Mouse (Mus musculus) hindbrain, embryonic 11.5 days (tissue): ENCODE results near the gene Tle6. TPM values are rescaled to one million over a fixed set of nuclear protein-coding genes. Genes with fewer than 3 reads are reported as not detected.

Source experiments
- ATAC-seq: fragments of 200-750 bp; cut with Nextera tagmentation; 2 replicates; pipeline ENCODE4 v1.8.0; 2017; ENCODE audit warnings: mild to moderate bottlenecking, moderate TSS enrichment, moderate library complexity; ENCODE audit not compliant: low FRiP score
- DNase-seq: peaks from one replicate; pipeline ENCODE4 v3.0.0-alpha.2; 2015; ENCODE audit warnings: low spot score
- H3K27ac ChIP-seq: fragments of 300-500 bp; sonication (generic); 2 replicates; pipeline ENCODE4 v1.5.1; 2014; ENCODE audit warnings: mild to moderate bottlenecking, low read depth, low read length
- H3K27me3 ChIP-seq: fragments of 300-500 bp; sonication (generic); 2 replicates; pipeline ENCODE4 v1.6.1; 2014; ENCODE audit warnings: mild to moderate bottlenecking, low read length, moderate library complexity, mixed read lengths; ENCODE audit not compliant: control insufficient read depth, insufficient read depth
- H3K36me3 ChIP-seq: fragments of 300-500 bp; sonication (generic); 2 replicates; pipeline ENCODE4 v1.6.1; 2014; ENCODE audit warnings: mild to moderate bottlenecking, low read length, moderate library complexity, mixed read lengths; ENCODE audit not compliant: control insufficient read depth, insufficient read depth
- H3K4me1 ChIP-seq: fragments of 300-500 bp; sonication (generic); replicated peaks from 2 replicates; pipeline ENCODE4 v1.6.1; 2014; ENCODE audit warnings: low read length, mixed read lengths; ENCODE audit not compliant: control insufficient read depth, insufficient read depth
- H3K4me2 ChIP-seq: fragments of 300-500 bp; sonication (generic); replicated peaks from 2 replicates; pipeline ENCODE4 v1.6.1; 2014; ENCODE audit warnings: mild to moderate bottlenecking, low read depth, low read length
- H3K4me3 ChIP-seq: fragments of 300-500 bp; sonication (generic); 2 replicates; pipeline ENCODE4 v1.5.1; 2014; ENCODE audit warnings: low read depth, low read length
- H3K9ac ChIP-seq: fragments of 300-500 bp; sonication (generic); 2 replicates; pipeline ENCODE4 v1.6.1; 2014; ENCODE audit warnings: low read depth, low read length
- H3K9me3 ChIP-seq: fragments of 300-500 bp; sonication (generic); 2 replicates; pipeline ENCODE4 v1.6.1; 2016; ENCODE audit warnings: low read length; ENCODE audit not compliant: control insufficient read depth
- whole genome bisulfite sequencing: fragments of 180-500 bp; shearing (Covaris S2); extraction: QIAGEN DNeasy Blood & Tissue Kit; methylation state at CpG from one replicate; pipeline ENCODE4 v1.1.7; 2014; 5-methylcytosine and 5-hydroxymethylcytosine counted together
- polyA plus RNA-seq: library from polyadenylated mRNA; unstranded; fragments of >200 nt; fragmentation: Nextera tagmentation; extraction: Ambion mirVana; gene quantifications from 2 replicates; pipeline ENCODE4 v1.2.1, GENCODE M21; 2014

The Tle6 gene
- polyA plus RNA-seq, 1 experiment from 2014 or later = 5.1 TPM

DNA sequence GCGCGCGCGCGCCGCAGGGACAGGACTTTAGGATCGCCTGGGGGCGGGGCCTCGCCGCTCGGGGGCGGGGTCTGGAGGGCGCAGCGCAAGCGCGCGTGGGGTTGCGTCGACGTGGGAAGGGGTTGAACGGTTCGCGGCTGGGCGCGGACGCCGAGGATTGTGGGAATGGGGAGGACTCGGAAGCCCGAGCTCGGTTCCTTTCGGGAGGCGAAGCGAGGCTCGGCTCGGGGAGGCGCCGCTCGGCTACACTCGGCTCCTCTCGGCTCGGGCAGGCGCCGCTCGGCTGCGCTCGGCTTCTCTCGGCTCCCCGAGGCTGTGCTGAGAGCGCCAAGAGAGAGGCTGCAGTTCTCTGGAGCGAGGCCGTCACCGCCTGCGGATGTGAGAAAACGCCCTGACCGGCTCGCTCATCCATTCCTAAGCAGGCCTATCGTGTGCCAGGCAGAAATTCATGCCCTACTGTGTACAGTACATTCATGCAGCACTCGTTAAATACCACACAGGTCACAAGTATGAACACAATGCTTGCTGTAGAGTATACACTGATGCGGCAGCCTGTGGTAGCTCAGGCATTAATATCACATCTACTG is 55.6 kb downstream of the Tle6 start, which contains the start of gene Gna11:
Gna11 (minus strand) TSS at position 30 of the 587 bp plus-strand sequence.
- Histone ChIP-seq H3K9ac (peak within 1 kb of the TSS; percentile 92), H3K9me3 (no peaks in the 10 kb centered on the region), H3K27me3 (no peaks in the 10 kb centered on the region), H3K4me3 (peak within 1 kb of the TSS; percentile 90), H3K4me2 (peak within 1 kb of the TSS; percentile 98), H3K4me1 (peaks cover 15% of the 10 kb centered on the region), H3K27ac (peak within 1 kb of the TSS; percentile 86), H3K36me3 (no peaks in the 10 kb centered on the region)
- 2% methylated on average over 47 of the region's 59 CpGs for WGBS
- peak; percentile 100 for DNase-seq
- ATAC-seq = peak; percentile 96

DNA sequence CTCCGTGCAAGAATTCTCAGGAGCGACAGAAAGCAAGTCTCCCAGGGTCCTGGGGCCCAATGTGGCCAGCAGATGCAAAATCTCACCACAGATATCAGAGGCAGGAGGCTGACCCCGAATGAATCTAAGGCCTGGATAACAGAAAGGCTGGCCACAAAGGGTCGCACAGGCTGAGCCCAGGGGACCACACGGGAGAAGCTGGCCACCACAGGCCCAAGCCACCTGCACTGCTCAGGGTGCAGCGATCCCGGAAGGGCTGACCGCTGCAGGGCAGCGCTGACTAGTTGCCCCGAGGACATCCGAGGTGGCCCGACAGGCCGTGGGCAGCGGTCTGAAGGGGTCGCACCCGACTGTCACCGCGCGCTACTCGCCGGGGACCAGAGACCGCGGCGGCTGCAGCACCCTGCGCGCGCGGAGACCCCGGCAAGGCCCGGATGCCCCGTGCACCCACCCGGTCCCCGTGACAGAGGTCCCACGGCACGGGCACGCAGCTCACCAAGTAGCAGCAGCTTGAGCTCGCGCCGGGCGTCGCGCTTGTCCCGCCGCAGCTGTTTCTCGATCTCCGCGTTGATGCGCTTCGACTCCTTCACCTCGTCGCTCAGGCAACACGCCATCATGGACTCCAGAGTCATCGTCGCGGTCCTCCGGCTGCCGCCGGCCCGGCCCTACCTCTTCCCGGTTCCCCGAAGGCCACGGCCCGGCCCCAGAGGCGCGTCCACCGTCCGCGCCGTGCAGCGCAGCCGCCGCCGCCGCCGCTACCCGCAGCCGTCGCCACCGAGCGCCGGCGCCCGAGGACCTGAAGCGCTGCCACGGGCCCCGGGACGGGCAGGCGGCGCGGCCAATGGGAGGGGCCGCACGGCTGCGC is 56.3 kb downstream of the Tle6 start:
- H3K9me3 ChIP-seq = no peaks in the 10 kb centered on the region
- H3K27ac ChIP-seq = peak overlapping the region; percentile 81
- ATAC-seq = peak; percentile 59
- no peaks in the 10 kb centered on the region for H3K27me3 ChIP-seq
- H3K36me3 ChIP-seq = no peaks in the 10 kb centered on the region
- H3K4me1 ChIP-seq = peaks cover 15% of the 10 kb centered on the region
- H3K4me3 ChIP-seq = peak overlapping the region; percentile 90
- DNase-seq = no peak
- H3K9ac ChIP-seq = peak overlapping the region; percentile 92
- H3K4me2 ChIP-seq = peak overlapping the region; percentile 98
- under 1% methylated on average over 92 of the region's 93 CpGs for WGBS

DNA sequence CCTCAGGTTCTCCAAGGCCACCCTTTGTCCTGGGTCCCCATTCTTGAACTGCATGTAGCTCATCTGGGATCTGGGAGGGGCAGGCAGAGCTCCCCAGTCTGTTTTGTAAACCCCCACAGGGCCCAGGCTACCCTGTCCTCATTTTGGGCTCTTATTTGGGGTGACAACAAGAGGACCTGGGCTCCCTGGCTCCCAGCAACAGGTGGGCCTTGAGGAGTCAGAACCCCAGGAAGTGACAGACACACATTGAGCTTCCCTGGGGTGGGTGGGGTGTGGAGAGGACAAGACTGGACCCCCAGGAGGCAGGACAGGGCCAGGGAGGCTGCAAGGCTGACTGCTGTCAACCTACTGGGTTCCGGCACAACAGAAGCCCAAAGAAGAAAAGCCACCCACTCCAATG is 57.2 kb downstream of the Tle6 start:
- peak overlapping the region; percentile 98 for H3K4me2 ChIP-seq
- no peak overlapping the region for H3K27ac ChIP-seq
- 60% methylated on average over 1 of the region's 1 CpGs for WGBS
- H3K9ac ChIP-seq = peak overlapping the region; percentile 92
- no peaks in the 10 kb centered on the region for H3K27me3 ChIP-seq
- ATAC-seq (no peak), DNase-seq (no peak)
- H3K36me3 ChIP-seq = no peaks in the 10 kb centered on the region
- H3K4me1 ChIP-seq = peaks cover 15% of the 10 kb centered on the region
- no peaks in the 10 kb centered on the region for H3K9me3 ChIP-seq
- peak overlapping the region; percentile 90 for H3K4me3 ChIP-seq

DNA sequence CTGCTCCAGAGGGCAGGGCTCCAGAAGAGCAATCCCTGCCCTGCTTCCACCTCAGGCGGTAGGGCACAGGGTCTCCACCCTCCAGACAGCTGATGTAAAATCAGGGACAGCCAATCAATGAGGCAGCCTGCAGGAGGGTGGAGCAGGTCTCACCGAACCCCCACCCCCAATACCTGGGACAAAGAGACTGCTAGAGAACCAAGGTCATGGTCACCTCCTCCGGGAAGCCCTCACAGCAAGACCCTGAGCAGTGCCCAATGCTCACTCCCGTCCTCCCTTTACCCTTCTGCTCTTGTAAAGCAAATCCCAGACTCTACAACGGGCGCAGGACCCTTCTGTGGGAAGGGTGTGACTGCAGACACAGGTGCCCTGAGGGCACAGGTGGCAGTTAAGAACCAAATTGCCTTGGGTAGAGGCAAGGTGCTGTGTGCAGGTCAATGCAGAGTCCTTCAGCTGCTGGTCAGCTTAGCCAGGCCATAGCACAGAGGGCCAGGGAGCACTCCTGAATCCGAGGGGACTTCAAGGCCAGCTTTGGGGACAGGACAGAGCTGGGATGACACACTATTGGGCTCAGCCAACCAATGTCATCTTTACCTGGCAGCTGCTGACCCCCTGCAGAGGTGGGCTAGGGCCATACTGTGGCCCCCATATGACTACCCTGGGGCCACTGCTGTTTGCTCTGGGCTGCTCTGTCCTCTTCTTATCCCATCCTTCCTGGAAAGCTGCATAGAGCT is 58.0 kb downstream of the Tle6 start:
- Histone ChIP-seq H3K27me3 (no peaks in the 10 kb centered on the region), H3K4me2 (peak overlapping the region; percentile 98), H3K9ac (no peak overlapping the region), H3K4me1 (peaks cover 15% of the 10 kb centered on the region), H3K4me3 (peak overlapping the region; percentile 4; the same call in 1 of the 2 replicates), H3K9me3 (no peaks in the 10 kb centered on the region), H3K36me3 (no peaks in the 10 kb centered on the region), H3K27ac (no peak overlapping the region)
- WGBS = 81% methylated on average over 7 of the region's 7 CpGs
- DNase-seq = no peak
- ATAC-seq = no peak

DNA sequence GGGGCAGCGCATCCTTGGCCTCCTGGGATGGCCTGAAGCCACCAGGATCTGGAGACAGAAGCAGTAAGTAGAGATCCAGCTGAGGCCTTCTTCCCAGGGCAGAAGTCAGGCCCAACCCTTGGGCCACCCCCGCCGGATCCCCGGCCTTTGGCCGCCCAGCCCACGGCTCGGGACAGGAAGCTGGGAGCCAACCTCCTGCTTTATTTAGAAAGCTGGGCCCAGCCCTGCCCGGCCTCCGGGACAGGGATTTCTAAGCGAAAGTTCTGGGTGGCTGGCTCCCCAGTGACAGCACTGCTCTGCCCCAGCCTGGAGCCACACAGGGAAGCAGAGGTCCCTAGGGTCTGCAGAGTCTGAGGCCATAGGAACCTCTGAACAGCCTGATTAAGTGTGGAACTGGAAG is 59.1 kb downstream of the Tle6 start:
- no peak overlapping the region for H3K27ac ChIP-seq
- H3K4me2 ChIP-seq = no peak overlapping the region

DNA sequence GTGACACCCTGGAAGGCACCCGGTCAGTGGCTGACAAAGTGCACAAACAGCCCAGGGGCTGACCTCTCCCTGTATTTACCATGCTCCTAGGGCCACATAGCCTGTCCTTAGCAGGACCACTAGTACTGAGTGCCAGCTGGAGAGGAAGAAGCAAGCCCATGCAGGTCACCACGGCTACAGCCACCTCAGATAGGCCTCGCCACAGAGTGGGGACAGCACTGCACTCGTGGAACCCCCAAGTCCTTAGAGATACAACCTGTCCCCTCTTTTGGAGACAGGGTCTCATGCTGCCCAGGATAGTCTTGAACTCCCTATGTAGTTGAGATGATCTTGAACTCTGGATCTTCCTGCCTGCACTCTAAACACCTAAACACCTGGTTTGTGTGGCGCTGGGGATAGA is 59.5 kb downstream of the Tle6 start:
- Histone ChIP-seq H3K4me1 (peaks cover 15% of the 10 kb centered on the region), H3K9me3 (no peaks in the 10 kb centered on the region), H3K4me2 (no peak overlapping the region), H3K9ac (no peak overlapping the region), H3K27ac (no peak overlapping the region), H3K27me3 (no peaks in the 10 kb centered on the region), H3K4me3 (no peak overlapping the region), H3K36me3 (no peaks in the 10 kb centered on the region)
- 88% methylated on average over 5 of the region's 5 CpGs for WGBS
- DNase-seq (no peak), ATAC-seq (no peak)

More for the DNA sequence above, 59.1 kb downstream of the Tle6 start:
- DNase-seq (no peak), ATAC-seq (no peak)
- no peak overlapping the region for H3K4me3 ChIP-seq
- H3K9me3 ChIP-seq = no peaks in the 10 kb centered on the region
- H3K9ac ChIP-seq = no peak overlapping the region
- H3K4me1 ChIP-seq = peaks cover 15% of the 10 kb centered on the region
- no peaks in the 10 kb centered on the region for H3K27me3 ChIP-seq
- no peaks in the 10 kb centered on the region for H3K36me3 ChIP-seq
- WGBS = 84% methylated on average over 10 of the region's 10 CpGs

Other genes starting within 250 kb of the Tle6 start
- 3.9 and 4.6 TPM in 2 replicates for gene Mfsd12, start 243.6 kb downstream of the Tle6 start, polyA plus RNA-seq
- gene 4930404N11Rik, start 235.3 kb downstream of the Tle6 start, polyA plus RNA-seq = 0.47 TPM in 1 of 2 replicates, not detected in the other
- 83.0 and 92.1 TPM in 2 replicates for gene Fzr1, start 222.6 kb downstream of the Tle6 start, polyA plus RNA-seq
- gene Dohh, start 216.6 kb downstream of the Tle6 start, polyA plus RNA-seq = 44.8 and 52.6 TPM in 2 replicates
- gene Gm48551, start 216.6 kb downstream of the Tle6 start, polyA plus RNA-seq = 2.2 and 3.2 TPM in 2 replicates
- 0.49 and 1.0 TPM in 2 replicates for gene Gm48552, start 212.1 kb downstream of the Tle6 start, polyA plus RNA-seq
- gene Smim24, start 208.0 kb downstream of the Tle6 start, polyA plus RNA-seq = 2.7 and 4.1 TPM in 2 replicates
- gene Nfic, start 145.4 kb downstream of the Tle6 start, polyA plus RNA-seq = 10.9 and 11.9 TPM in 2 replicates
- gene Celf5, start 118.4 kb downstream of the Tle6 start, polyA plus RNA-seq = 12.7 and 13.7 TPM in 2 replicates
- gene Ncln, start 104.7 kb downstream of the Tle6 start, polyA plus RNA-seq = 43.5 and 46.9 TPM in 2 replicates
- gene S1pr4, start 100.9 kb downstream of the Tle6 start, polyA plus RNA-seq = 0.15 and 0.24 TPM in 2 replicates
- gene Gna15, start 76.8 kb downstream of the Tle6 start, polyA plus RNA-seq = 0.56 and 0.66 TPM in 2 replicates
- gene Gna11, start 55.9 kb downstream of the Tle6 start, polyA plus RNA-seq = 57.3 and 61.7 TPM in 2 replicates
- 264 and 280 TPM in 2 replicates for gene Aes, start 41.6 kb downstream of the Tle6 start, polyA plus RNA-seq
- gene Tle2, start 26.5 kb downstream of the Tle6 start, polyA plus RNA-seq = 7.2 and 8.8 TPM in 2 replicates
- 0.77 and 1.2 TPM in 2 replicates for gene BC025920, start 5.2 kb upstream of the Tle6 start, polyA plus RNA-seq
- gene Sirt6, start 26.7 kb upstream of the Tle6 start, polyA plus RNA-seq = 40.6 and 42.2 TPM in 2 replicates
- 2.7 and 4.4 TPM in 2 replicates for gene Ankrd24, start 27.5 kb upstream of the Tle6 start, polyA plus RNA-seq
- 5.9 and 6.9 TPM in 2 replicates for gene Gm10778, start 48.0 kb upstream of the Tle6 start, polyA plus RNA-seq
- gene Zfp433, start 103.8 kb upstream of the Tle6 start, polyA plus RNA-seq = 20.0 and 22.6 TPM in 2 replicates
- gene Gm3055, start 170.1 kb upstream of the Tle6 start, polyA plus RNA-seq = 17.9 and 19.2 TPM in 2 replicates
- gene Gm4767, start 211.1 kb upstream of the Tle6 start, polyA plus RNA-seq = 3.5 and 3.9 TPM in 2 replicates